Comparison of ENCODE assay signal across 16 mouse cellular contexts in the genomic region with DNA sequence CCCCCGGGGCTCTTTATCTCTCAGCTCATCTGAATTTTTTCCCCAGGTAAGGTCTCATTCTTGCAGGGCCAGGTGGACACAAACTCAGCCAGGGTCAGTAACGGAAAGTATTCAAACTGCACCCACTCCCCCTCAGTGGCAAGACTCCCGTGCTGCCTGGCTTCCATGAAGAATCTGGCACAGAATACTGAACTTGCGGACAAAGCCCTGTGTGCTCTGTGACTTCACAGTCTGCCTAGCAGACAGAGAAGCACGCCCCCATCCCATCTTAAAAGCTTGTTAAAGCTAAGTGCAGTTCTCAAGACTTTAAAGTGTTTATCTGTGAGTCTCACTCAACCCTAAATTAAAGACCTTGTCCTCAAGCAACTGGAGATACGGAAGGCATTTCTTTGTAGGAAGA.
DNase-seq lines count a peak whose midpoint lies in the region; ATAC-seq and TF ChIP-seq lines count a peak whose summit lies in the region.
"Had no signal": no experiment of that assay in that cellular context is flagged by ENCODE, and none has a peak within 500 bp of the region (broad histone marks: within the 10 kb centered on the region; RNA-seq: fewer than 3 reads in every experiment).

No protein-coding gene starts in this region.

- no peak overlapping the region for H3K27ac ChIP-seq in forebrain, postnatal 0 days (ENCODE audit: low read depth, low read length)
- no peak overlapping the region for H3K27ac ChIP-seq in forebrain, embryonic 10.5 days
- no peak overlapping the region for H3K27ac ChIP-seq in midbrain, embryonic 14.5 days (replicated peaks; ENCODE audit: low read depth, low read length)
- H3K27ac ChIP-seq in midbrain, embryonic 10.5 days (replicated peaks) = no peak overlapping the region
- H3K27ac ChIP-seq in testis, adult 2 months (ENCODE audit: control insufficient read depth, insufficient read depth, low read depth, low read length) = no peak overlapping the region
- H3K27ac ChIP-seq: embryonic facial prominence, embryonic 12.5 days; gastrocnemius, adult 2 months; hindbrain, embryonic 15.5 days had no signal

- no peak overlapping the region for H3K9ac ChIP-seq in forebrain, postnatal 0 days
- H3K9ac ChIP-seq in midbrain, embryonic 14.5 days (replicated peaks; ENCODE audit: low read length) = no peak overlapping the region
- H3K9ac ChIP-seq: embryonic facial prominence, embryonic 12.5 days; heart, embryonic 12.5 days; hindbrain, embryonic 15.5 days had no signal

- TF ChIP-seq POLR2A in testis, adult 2 months (IDR thresholded peaks at IDR 0.05; ENCODE audit: control insufficient read depth, low read depth, low read length) = no peak

- TF ChIP-seq CTCF in forebrain, postnatal 0 days (IDR thresholded peaks at IDR 0.05; ENCODE audit: low read depth) = no peak
- no peak for TF ChIP-seq CTCF in testis, adult 2 months (IDR thresholded peaks at IDR 0.05; ENCODE audit: control insufficient read depth, insufficient read depth, insufficient replicate concordance, low read depth, low read length)

- H3K9me3 ChIP-seq in forebrain, postnatal 0 days (ENCODE audit: low read length) = no peaks in the 10 kb centered on the region
- H3K9me3 ChIP-seq in forebrain, embryonic 10.5 days = no peaks in the 10 kb centered on the region
- no peaks in the 10 kb centered on the region for H3K9me3 ChIP-seq in midbrain, embryonic 14.5 days (ENCODE audit: control insufficient read depth, low read length)
- H3K9me3 ChIP-seq in midbrain, embryonic 10.5 days (replicated peaks) = no peaks in the 10 kb centered on the region
- H3K9me3 ChIP-seq: embryonic facial prominence, embryonic 12.5 days; hindbrain, embryonic 15.5 days had no signal

- DNase-seq in forebrain, postnatal 0 days = peak; percentile 32
- DNase-seq in forebrain, embryonic 10.5 days (ENCODE audit: extremely low spot score, low spot score) = no peak
- peak; percentile 27 for DNase-seq in midbrain, embryonic 14.5 days
- DNase-seq in midbrain, embryonic 10.5 days (ENCODE audit: low spot score) = no peak
- no peak for DNase-seq in testis, postnatal 14 days (ENCODE audit: low spot score)
- DNase-seq: adrenal gland, adult 2 months; adrenal gland, postnatal 25 days; cerebellum, adult 2 months; embryo, embryonic 11 days; gastrocnemius, adult 2 months; gastrocnemius, postnatal 25 days had no signal

- H3K4me1 ChIP-seq in forebrain, postnatal 0 days (ENCODE audit: insufficient read depth) = no peaks in the 10 kb centered on the region
- H3K4me1 ChIP-seq in forebrain, embryonic 10.5 days = no peaks in the 10 kb centered on the region
- H3K4me1 ChIP-seq in midbrain, embryonic 14.5 days (ENCODE audit: control insufficient read depth, insufficient read depth, low read length) = no peaks in the 10 kb centered on the region
- no peaks in the 10 kb centered on the region for H3K4me1 ChIP-seq in midbrain, embryonic 10.5 days
- H3K4me1 ChIP-seq in testis, adult 2 months (ENCODE audit: control insufficient read depth, insufficient read depth, low read length) = no peaks in the 10 kb centered on the region
- H3K4me1 ChIP-seq: hindbrain, embryonic 15.5 days had no signal

- no peak overlapping the region for H3K4me2 ChIP-seq in forebrain, postnatal 0 days (ENCODE audit: low read depth)
- H3K4me2 ChIP-seq in midbrain, embryonic 14.5 days (ENCODE audit: low read length) = no peak overlapping the region
- H3K4me2 ChIP-seq: embryonic facial prominence, embryonic 12.5 days; heart, embryonic 12.5 days; hindbrain, embryonic 15.5 days had no signal

- H3K36me3 ChIP-seq in forebrain, postnatal 0 days (ENCODE audit: insufficient read depth) = no peaks in the 10 kb centered on the region
- no peaks in the 10 kb centered on the region for H3K36me3 ChIP-seq in forebrain, embryonic 10.5 days (replicated peaks)
- no peaks in the 10 kb centered on the region for H3K36me3 ChIP-seq in midbrain, embryonic 14.5 days (ENCODE audit: control insufficient read depth, insufficient read depth, low read length)
- no peaks in the 10 kb centered on the region for H3K36me3 ChIP-seq in midbrain, embryonic 10.5 days
- no peaks in the 10 kb centered on the region for H3K36me3 ChIP-seq in testis, adult 2 months (ENCODE audit: control insufficient read depth, insufficient read depth, low read length)
- H3K36me3 ChIP-seq: embryonic facial prominence, embryonic 12.5 days; heart, embryonic 12.5 days; hindbrain, embryonic 15.5 days had no signal

- no peaks in the 10 kb centered on the region for H3K27me3 ChIP-seq in forebrain, postnatal 0 days (ENCODE audit: insufficient read depth, low read length)
- no peaks in the 10 kb centered on the region for H3K27me3 ChIP-seq in forebrain, embryonic 10.5 days (ENCODE audit: poor library complexity, severe bottlenecking)
- H3K27me3 ChIP-seq in midbrain, embryonic 14.5 days (ENCODE audit: control insufficient read depth, insufficient read depth, low read length) = no peaks in the 10 kb centered on the region
- H3K27me3 ChIP-seq in midbrain, embryonic 10.5 days (ENCODE audit: low read depth, poor library complexity, severe bottlenecking) = no peaks in the 10 kb centered on the region
- H3K27me3 ChIP-seq in testis, adult 2 months (ENCODE audit: control insufficient read depth, insufficient read depth, low read length) = no peaks in the 10 kb centered on the region
- H3K27me3 ChIP-seq: embryonic facial prominence, embryonic 12.5 days; heart, embryonic 12.5 days; hindbrain, embryonic 15.5 days had no signal

- H3K4me3 ChIP-seq in forebrain, postnatal 0 days (ENCODE audit: low read depth, low read length) = no peak overlapping the region
- H3K4me3 ChIP-seq in forebrain, embryonic 10.5 days = no peak overlapping the region
- no peak overlapping the region for H3K4me3 ChIP-seq in midbrain, embryonic 14.5 days (replicated peaks; ENCODE audit: low read depth, low read length)
- no peak overlapping the region for H3K4me3 ChIP-seq in midbrain, embryonic 10.5 days
- H3K4me3 ChIP-seq in testis, adult 2 months (ENCODE audit: control insufficient read depth, low read depth, low read length) = peak overlapping the region; percentile 4; the same call in 1 of the 2 replicates
- H3K4me3 ChIP-seq: embryonic facial prominence, embryonic 12.5 days; gastrocnemius, adult 2 months; heart, embryonic 12.5 days; hindbrain, embryonic 15.5 days had no signal

- 45% methylated on average over 6 of the region's 6 CpGs for WGBS in forebrain, postnatal 0 days
- 82% methylated on average over 6 of the region's 6 CpGs for WGBS in forebrain, embryonic 10.5 days
- WGBS in midbrain, embryonic 14.5 days = 64% methylated on average over 6 of the region's 6 CpGs
- 80% methylated on average over 6 of the region's 6 CpGs for WGBS in midbrain, embryonic 10.5 days

- ATAC-seq in forebrain, postnatal 0 days = no peak
- ATAC-seq in midbrain, embryonic 14.5 days (ENCODE audit: low FRiP score, low TSS enrichment) = no peak
- ATAC-seq: inflammation-experienced regulatory T-cells, adult 6 months had no signal

Comparison
In these comparisons a context has a peak if more than half of its experiments do, and no peak if none do; other contexts are left out.
1. DNase-seq: peak in forebrain, postnatal 0 days (single experiment) and midbrain, embryonic 14.5 days (single experiment); none in forebrain, embryonic 10.5 days (single experiment), midbrain, embryonic 10.5 days (single experiment) and testis, postnatal 14 days (single experiment).